Mouse (Mus musculus) erythroblast, adult 5-6 weeks (primary cell): ENCODE data around the gene Armh2. TPM values are rescaled to one million over a fixed set of nuclear protein-coding genes. Genes with fewer than 3 reads are reported as not detected.
"Not testable (repeated sequence)": the region's sequence is repeated elsewhere in the genome, so short reads cannot be mapped to it uniquely, and the experiment has no call there.

Experiments
- ATAC-seq: replicated peaks from 2 replicates; pipeline ENCODE4 v1.8.0; 2016; ENCODE audit warnings: moderate number of reproducible peaks, mild to moderate bottlenecking, moderate TSS enrichment, inconsistent platforms; ENCODE audit not compliant: poor library complexity, low FRiP score, severe bottlenecking
- total RNA-seq, 2 experiments: library from RNA; stranded (forward) in 1 of 2; stranded (reverse) in 1 of 2; fragments of 150-400 nt in 1 of 2; fragments of 200-764, 138-1000 nt in 1 of 2; gene quantifications; 2 replicates each; pipeline versions ENCODE4 v1.2.3 to v1.2.4; 2015 to 2017; ENCODE audit warnings: low replicate concordance in 2 of 2

Gene Armh2
- total RNA-seq, 2 experiments from 2014 or later = not detected

GRCm38 (mm10) chr13:24751396-24751795, 10.4 kb downstream of the Armh2 start:
- 0 out of 2 replicates have a peak, but pooled peaks have one; percentile 27 for ATAC-seq

- ATAC-seq = no peak
These were observed 15.7 kb downstream of the Armh2 start for GRCm38 (mm10) chr13:24756756-24757155.

- ATAC-seq = no peak
These were observed 17.0 kb downstream of the Armh2 start for GRCm38 (mm10) chr13:24757820-24758564.

GRCm38 (mm10) chr13:24759451-24759850, 18.4 kb downstream of the Armh2 start:
- no peak for ATAC-seq

GRCm38 (mm10) chr13:24760351-24760870, 19.4 kb downstream of the Armh2 start:
- no peak for ATAC-seq

GRCm38 (mm10) chr13:24761083-24761402, 20.0 kb downstream of the Armh2 start:
- ATAC-seq = no peak

GRCm38 (mm10) chr13:24761403-24762227, 20.6 kb downstream of the Armh2 start, which contains the start of gene Gmnn:
Gene Gmnn, minus strand, starts transcription at chr13:24761923.
- ATAC-seq = peak; percentile 93

- no peak for ATAC-seq
These were observed 21.2 kb downstream of the Armh2 start for GRCm38 (mm10) chr13:24762254-24762653.

GRCm38 (mm10) chr13:24767809-24768208, 26.8 kb downstream of the Armh2 start:
- ATAC-seq = not testable (repeated sequence)

- ATAC-seq = not testable (repeated sequence)
These were observed 30.4 kb downstream of the Armh2 start for GRCm38 (mm10) chr13:24771482-24771881.

GRCm38 (mm10) chr13:24776146-24776844, 35.3 kb downstream of the Armh2 start:
- peak; percentile 93 for ATAC-seq

GRCm38 (mm10) chr13:24778026-24778425, 37.0 kb downstream of the Armh2 start:
- no peak for ATAC-seq

- no peak for ATAC-seq
These were observed 37.8 kb downstream of the Armh2 start for GRCm38 (mm10) chr13:24778706-24779380.

GRCm38 (mm10) chr13:24781916-24782315, 40.9 kb downstream of the Armh2 start:
- ATAC-seq = no peak

GRCm38 (mm10) chr13:24786014-24786490, 45.0 kb downstream of the Armh2 start:
- ATAC-seq = no peak

GRCm38 (mm10) chr13:24787477-24787876, 46.4 kb downstream of the Armh2 start:
- no peak for ATAC-seq

GRCm38 (mm10) chr13:24791349-24791748, 50.3 kb downstream of the Armh2 start:
- ATAC-seq = no peak

- no peak for ATAC-seq
These were observed 51.5 kb downstream of the Armh2 start for GRCm38 (mm10) chr13:24792411-24793045.
